Mouse (Mus musculus): ENCODE measurements at regions not wholly inside any gene's neighbourhood (a gene's known extent, or its start where the extent isn't known, plus 50 kb on each side); places are given as distances from the start of the nearest gene placed in this dataset.

DNA sequence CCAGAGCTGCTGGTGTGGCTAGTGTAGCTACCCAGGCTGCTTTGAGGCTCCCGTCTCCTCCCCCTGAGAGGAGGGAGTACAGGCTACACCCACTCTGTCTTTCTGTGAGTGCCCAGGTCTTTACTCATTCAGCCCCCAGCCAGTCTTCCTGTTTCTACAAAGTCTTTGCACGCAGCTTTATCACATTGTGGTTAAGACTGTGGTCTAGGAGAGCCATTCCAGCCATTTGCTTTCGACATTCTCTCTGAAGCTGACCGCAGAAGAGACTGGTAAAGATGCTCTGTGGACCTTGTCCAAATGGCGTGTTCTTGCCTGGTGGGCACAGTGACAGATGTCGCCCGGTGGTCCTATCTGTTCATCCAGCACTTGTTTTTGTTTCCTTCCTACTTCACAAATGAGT is 62.0 kb downstream of the Tpra1 start:
- no peak for ATAC-seq

DNA sequence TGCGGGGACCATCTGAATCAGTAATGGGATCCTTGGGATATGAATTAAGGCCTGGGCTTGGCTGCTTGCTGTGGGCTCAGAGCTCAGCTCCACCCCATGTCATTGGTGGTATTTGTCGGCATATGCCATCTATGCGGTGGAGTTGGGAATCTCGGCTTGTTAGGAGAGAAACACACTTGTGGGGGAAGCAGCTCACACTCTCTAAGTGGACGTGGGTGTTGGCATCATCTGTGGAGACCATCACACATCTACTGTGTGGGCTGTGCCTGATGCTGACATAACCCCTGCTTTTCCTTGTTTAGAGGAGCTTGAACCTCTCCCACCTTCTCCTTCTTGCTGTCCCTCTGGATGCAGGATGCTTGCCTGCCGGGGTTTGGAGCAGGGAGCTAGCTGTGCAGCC is 62.9 kb downstream of the Tpra1 start:
- ATAC-seq: no peak

DNA sequence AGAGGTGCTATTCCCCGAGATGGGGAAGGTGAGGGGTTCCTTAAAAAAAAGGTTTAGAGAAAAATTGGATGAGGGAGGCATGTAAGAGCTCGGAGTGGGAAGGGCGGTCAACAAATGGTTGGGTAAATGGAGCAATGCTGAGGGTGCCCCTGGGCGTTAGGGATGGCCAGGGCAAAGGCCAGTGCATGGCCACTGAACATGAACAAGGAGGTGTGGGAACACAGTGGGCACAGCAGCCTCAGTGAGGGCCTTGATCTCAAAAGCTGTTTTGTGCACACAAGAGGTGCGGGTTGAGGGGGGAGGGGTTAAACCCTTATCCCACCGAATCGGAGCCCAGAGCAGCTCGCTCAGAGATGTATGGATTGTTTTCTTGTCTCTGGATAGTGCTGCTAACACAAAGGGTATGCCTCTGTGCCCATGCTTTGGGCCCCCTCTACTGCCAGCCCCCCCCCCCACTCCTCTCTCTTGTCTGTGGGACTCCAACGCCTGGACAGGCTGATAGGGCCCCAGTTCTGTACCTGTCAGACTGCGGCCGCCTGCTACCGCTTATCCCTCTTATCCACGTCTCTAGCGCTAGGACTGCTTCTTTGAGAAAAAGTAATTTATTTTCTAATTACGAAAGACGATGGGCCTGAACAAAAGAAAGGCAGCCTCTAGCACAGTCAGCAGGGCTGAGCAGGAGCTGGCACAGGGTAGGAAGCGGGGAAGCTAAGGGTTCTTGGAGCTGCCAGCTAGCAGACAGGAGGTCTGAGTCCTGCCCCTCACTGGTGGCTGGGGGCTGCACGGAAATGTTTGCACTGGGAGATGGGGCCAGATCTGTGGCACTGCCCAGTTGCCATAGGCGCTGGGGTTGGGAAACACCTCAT is 63.5 kb downstream of the Tpra1 start:
- no peak for ATAC-seq

DNA sequence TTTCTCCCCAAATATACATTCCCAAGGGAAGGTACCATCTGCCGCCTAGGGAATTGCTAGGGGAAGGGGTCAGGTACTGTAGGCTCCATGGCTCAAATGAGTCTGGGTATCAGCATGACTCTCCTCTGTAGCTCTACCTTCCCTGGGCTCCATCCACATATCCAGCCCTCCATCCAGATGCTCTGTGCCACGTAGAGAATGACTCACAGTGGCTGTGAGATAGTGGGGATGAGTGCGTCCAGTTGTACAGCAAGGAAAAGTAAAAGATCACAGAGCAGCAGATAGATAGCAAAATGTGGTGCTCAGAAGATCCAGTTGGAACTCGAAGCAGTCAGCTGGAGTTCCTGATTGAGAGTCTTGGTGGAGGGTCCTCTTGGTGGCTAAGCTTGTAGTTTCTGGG is 64.5 kb downstream of the Tpra1 start:
- no peak for ATAC-seq

DNA sequence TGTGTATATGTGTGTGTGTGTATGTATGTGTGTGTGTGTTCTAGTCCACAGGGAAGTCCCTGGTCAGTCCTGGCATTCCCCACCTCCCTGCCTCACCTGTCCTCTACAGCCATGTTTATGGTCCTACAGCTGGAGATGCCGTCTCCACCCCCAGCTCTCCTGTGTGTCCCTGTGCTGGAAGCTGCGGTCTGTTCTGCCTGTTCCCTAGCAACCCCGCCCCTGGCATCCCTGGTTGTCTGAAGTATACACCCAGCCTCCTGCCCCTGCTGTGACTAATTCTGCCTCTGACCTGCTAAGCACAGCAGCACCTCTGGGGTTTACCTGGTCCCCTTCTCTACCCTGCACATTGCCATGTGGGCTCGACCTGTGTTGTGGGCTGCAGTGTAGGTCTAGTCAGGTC is 66.8 kb downstream of the Tpra1 start:
- no peak for ATAC-seq

DNA sequence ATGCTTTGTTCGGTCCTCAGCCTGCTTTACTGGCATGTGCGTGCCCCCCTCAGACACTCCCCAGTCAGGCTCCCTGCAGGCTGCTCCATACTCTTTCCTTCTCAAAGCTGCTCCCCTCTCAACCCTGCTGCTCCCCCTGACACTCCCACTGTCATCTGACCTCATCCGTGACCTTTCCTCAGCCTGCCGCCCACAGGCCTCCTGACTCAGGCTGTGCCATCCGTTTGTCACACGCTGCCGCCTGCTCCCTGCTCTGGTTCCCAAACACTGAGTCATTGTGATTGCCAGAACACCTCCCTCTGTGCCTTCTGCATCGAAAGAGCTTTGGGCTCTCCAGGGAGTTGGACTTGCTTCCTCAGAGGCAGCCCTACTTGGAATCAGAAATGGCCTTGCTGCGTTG is 69.7 kb downstream of the Tpra1 start:
- ATAC-seq: no peak

DNA sequence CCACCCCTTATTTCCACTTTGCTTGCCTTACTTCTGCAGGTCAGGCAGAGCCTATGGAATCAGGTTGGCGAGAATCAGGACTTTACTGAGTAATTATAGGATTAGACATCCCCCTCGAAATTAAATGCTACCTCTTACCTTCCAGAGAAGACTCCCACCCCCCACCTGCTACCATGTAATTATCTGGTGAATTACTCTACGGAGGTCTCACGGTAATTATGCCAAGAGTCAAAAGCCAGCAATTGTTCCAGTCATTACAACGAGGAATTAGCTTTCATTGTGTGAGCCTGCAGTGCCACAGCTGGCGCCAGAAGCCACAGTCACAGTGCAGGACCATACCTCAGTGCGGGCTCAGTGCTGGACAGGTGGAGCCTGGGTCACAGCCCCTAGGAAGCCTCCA is 72.4 kb downstream of the Tpra1 start:
- no peak for ATAC-seq

DNA sequence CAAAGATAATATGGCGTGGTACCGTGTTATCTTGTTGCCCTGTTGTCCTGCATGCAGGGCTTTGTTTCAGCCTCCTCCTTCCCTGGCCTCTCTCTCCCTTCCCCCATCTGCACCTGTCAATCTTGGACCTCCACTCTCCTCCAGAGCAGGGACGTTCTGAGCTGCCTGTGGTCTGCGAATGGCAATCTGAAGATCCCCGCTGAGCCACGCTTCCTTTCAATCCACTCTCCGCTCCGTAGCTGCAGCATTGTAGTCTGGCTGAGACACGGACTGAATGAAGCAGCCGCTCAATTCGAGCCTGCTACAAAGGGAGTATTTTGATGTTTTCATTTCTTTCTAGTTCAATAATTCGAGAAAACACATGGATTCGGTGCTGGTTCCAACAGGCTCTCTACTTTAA is 74.5 kb downstream of the Tpra1 start:
- no peak for ATAC-seq

DNA sequence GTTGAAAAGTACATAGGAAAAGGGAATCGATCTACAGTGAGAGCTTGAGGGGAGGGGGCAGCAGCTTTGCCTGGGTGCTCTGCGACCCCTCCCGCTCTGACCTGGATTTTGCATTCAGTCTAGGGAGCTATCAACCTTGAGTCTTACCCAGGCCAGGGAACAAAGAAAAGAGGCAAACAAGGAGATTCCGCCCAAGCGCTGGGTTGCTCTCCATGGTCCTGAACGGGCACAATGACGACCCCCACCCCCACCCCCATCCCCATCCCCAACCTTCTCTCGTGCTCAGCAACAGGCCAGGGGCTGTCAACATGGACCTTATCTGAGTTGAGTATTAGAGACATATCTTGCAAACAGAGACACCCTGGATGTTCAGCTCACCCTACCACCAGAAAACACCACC is 74.9 kb downstream of the Tpra1 start:
- ATAC-seq: no peak

DNA sequence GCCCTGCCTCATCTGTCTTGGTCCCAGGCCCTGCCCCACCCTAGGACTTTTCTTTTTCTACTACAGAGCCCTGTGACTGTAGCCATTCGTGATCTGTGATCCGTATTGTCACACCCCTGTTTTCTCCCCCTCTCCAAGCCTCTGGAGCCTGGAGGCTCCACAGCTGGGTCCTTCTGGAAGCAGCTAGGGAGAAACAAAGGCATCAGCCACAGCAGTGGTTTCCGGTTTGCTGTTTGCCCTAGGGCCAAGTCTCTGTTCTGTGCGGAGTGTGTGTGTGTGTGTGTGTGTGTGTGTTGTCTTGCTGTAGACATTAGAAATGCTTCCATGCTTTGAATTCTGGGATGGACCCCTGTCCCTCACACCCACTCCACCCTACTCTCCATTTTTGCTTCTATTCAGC is 76.9 kb downstream of the Tpra1 start:
- ATAC-seq: no peak

DNA sequence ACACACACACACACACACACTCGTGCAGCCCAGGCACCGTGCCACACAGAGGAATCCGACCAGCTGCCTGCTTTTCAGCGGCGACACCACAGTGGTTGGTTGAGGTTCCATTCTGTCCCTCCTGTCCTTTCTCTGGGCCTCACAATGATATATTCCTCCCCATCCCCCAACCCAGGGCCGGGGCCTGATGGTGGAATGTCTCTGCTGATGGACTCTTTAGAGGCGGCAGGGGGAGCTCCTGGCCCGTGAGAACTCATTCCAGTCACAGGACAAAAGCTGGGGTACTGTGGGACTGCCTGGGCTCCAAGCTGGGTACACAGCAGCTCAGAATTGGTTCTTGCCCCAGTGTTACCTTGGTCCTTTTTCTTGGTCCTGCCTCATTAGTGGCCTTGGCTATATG is 78.1 kb downstream of the Tpra1 start:
- ATAC-seq: no peak

DNA sequence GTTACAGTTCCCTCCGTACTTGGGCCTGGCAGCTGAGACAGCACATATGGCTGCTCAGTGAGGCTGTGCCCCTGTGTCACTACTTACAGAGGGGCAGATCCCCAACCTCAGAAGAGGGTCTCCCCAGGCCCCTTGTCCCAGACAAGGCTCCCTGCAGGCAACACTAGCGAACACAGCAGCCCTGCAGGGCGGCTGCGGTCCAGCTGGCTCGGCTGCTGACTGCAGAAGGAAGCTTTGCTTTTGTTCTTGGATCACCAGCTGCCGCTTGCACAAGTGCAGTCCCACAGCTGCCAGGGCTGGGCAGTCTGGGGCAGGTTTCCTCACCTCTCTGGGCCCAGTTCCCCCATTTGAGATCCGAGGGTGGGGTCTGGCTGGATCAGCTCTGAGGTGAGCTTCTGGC is 79.5 kb downstream of the Tpra1 start:
- ATAC-seq: no peak

DNA sequence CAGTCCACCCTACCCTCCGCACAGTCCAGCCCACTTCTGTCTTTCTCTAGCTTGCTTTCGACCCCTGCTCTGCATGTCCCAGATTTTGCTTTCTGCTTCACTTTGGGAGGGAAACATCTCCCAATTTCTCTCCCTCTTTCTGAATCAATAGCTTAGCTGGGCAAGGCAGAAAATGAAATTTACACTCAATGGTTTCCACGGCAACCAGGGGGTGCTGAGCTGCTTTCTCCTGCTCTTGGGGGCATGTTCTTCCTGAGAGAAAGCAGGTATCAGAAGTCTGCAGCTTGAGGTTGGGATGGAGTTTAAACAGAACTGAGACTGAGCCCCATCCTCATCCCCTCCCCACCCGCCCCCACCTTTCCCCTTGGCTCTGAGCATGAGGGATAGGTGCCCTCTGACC is 82.1 kb downstream of the Tpra1 start:
- no peak for ATAC-seq

DNA sequence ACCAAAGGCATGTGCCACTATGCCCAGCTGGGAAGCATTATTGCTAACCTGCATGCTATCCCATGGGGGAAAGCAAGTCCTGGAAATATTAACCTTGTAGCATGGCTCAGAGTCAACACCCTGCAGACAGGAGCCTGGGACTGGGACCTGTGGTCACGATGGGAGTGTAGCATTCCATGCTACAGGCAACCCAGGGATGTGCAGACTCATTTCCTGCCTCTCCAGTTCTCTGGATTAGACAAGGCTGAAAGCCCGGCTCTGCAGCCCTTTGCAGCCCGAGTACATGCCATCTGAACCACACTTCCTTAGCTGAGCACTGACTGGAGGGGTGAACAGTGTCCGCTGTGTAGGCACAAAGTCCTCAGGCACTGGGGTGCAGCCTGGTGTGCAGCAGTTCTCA is 82.8 kb downstream of the Tpra1 start:
- ATAC-seq: no peak

DNA sequence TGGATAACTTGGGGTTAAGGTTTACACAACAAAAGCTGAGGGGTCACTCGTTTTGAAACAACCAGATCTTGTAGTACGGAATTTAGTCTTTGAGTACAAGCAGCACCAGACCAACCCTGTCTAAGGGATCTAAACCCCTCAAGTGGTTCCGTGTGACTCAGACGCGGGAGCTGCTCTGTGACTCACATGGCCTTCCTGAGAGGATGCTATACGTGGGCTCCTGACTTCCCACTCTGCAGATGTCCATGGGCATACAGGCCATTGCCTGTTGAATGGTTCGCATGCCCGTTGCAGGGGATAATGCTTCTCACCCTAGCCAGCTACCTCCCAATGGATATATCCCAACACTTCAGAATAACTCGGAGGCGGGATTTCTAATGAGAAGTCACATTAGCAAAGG is 86.5 kb downstream of the Tpra1 start:
- no peak for ATAC-seq

DNA sequence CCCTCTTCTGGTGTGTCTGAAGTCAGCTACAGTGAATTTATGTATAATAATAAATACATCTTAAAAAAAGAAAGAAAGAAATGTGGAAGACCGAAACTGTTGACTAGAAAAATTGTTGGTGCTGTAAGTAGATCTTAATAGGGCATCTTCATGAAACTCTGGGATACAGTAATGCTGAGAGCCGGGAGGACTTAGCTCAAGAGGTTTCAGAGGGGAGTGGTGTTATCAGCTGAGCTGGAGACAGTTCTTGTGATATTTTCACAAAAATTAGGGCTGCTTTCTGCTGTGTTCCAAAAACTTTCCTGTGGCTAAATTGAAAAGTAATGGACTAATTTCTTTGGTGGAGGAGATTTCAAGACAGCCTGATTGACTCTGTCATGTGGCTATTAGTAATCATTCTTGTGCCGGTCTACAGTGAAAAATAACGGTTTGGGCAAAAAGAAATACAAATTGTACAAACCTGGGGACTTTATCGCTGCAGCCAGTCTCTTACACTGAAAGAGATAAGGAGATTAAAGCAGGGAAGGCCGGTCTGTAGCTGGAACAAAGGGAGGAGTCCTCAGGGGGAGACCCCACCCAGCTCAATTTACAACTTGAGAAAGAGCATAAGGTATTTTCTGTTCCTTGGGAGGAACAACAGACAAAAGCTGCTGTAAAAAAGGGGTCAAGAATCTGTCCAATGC is 87.7 kb downstream of the Tpra1 start:
- no peak for ATAC-seq

DNA sequence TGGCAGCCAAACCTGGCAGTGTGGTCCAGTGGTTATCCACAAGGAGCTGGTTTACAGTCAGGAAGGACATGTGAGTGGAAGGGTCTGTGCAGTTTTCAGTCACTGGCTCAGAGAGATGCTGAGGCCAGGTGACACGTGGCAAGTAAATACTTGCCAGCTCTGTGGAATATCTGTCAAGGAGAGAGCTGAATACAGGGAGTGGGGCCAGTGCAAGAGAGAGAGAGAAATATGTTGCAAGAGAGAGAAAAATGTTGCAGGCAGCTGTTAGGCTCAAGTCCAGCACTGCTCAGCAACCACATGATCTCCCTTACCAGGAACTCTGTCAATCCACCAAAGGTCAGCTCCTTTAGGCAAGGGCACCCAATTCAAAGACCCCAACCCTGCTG is 88.2 kb downstream of the Tpra1 start:
- ATAC-seq: no peak

DNA sequence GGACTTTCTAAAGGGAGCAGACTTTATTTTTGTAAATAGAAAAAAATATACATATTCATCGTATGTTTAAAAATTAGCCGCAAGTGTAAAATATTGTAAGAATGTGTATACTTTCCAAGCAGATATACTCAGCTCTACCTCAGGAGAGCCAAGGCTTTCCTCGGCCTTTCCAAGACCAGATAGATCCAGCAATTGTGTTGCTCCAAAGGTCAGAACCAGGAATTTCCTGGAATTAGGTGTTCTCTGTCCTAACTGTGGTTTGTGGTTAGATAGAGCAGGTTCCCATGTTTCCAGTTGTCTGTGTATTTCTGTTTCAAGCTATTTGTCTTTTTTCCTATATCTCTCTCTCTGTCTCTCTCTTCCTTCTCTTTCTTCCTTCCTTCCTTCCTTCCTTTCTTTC is 93.0 kb downstream of the Tpra1 start:
- no peak for ATAC-seq

DNA sequence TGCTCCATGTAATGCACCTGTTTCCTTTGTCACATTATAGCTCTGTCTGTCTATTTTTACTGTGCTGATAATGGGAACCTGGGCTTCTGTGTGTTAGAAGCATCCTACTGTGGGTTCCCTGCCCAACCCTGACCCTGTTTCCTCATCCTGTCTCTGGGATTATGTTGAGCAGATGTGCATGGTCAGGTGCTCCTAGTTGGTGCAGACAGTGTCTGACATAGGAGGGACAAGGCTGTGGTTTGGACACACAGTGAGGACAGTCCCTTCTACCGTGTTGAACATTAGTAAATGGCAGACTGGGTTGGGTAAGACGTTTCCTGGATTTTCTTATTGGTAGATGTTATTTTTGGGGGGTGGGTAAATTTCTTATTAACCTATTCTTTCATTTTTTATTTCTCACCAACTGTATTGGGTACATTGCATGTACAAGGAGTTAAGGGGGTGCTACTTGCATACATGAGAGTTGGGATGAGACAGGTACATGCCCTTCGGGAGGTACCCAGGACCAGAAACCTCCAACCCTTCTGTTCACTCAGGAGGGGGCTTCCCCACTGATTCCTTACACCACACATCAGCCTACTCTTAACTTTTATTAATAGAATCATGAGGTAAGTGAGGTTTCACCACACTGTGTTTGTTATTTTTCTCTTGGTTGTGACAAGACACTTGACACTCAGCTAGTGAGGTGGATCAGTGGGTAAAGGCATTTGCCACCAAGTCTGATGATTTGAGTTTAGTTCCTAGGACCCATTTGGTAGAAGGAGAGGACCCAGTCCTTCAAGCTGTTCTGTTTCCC is 97.1 kb downstream of the Tpra1 start:
- ATAC-seq: no peak

DNA sequence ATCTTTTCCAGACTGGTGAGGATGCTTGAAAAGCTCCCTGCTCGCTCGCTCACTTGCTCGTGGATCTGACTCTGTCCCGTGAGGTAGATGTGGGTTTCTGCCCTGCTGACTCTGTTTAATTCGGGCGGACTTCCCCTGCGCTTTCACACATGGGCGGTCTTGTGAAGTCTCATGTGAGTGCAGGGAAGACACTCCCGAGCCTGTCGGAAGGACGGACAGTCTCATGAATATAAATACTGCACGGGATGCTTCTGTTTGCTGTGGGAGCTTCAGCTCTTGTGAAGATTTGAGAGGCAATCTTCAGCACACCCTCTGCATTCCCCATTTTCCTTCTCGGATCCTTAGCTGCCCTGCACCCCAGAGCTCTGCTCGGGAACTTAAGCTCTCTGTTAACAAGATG is 98.3 kb downstream of the Tpra1 start:
- no peak for ATAC-seq

DNA sequence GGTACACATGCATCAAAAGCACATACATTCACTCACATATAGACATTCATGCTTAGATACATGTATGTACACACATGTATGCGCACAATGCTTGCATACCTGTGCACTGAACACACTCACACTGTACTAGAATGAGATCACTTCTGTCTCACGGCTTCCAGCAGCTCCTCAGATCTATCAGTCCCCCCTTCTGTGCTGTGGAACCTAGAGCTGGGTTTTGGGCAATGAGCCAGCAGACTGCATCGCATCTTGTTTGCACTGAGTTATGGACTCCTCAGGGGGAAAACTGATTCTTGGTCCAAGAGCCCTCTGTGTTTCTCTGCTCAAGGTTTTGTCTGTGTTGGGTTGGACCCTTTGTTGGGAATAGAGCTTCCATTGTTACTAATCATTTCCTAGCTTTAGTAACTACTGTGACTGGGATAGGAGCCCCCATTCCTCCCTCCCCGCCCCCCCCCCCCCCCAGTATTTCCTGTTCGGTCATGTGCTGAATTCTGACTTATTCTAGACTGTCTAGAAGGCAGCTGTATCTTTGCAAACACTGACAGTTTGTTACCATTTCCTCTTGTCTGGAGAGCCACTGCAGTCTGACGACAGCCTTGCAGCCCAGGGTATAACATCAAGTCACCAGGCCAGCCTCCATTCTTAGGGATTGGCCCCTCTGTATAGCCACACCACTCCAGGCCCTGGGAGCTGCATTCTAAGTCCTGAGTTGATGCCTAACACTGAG is 101.3 kb downstream of the Tpra1 start:
- no peak for ATAC-seq

DNA sequence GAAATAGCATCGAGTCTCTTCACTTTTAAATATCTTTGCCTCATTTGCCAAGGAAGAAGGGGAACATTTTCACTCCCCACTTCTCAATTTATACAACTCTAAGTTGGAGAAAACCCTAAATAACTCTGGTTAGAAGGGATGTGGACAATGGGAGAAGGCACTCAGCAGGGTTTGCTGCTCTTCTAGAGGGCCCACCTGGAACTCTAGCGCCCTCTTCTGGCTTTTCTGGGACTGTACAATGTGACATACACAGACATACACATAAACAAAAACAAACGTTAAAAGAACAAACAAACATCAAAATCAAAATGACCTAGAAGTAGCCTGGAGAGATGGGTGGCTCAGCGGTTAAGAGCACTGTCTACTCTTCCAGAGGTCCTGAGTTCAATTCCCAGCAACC is 103.0 kb downstream of the Tpra1 start:
- ATAC-seq: no peak

DNA sequence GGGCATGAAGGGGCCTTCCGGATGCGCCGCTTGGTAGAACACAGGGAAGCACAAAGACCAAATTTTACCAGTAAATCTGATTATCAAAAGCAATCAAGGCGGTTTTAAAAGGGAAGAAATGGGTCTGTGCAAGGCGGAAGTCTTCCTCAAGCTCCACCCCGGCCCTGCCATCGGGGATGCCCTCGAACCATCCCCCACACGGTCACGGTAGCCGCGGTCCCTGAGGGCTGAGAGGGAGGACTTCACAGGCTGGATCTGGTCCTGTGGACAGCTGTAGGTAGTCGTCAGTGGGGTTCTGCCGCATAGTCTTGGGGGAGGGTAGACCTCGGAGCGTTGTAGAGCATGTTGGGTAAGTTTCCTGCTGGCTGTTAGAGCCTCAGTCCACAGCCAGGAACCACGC is 104.9 kb downstream of the Tpra1 start:
- ATAC-seq: no peak
